Mouse (Mus musculus) brown adipose tissue, adult 24 weeks (tissue): Measurements from ENCODE around the gene Cdh7. TPM values are rescaled to one million over a fixed set of nuclear protein-coding genes. Genes with fewer than 3 reads are reported as not detected.
"Not testable (repeated sequence)": the region's sequence is repeated elsewhere in the genome, so short reads cannot be mapped to it uniquely, and the experiment has no call there.

ENCODE experiments used
- H3K27ac ChIP-seq: fragments of 200-500 bp; replicated peaks from 2 replicates; pipeline ENCODE4 v1.5.1; 2012; ENCODE audit warnings: low read depth, mild to moderate bottlenecking, low read length
- H3K4me1 ChIP-seq: fragments of 200-500 bp; 2 replicates; pipeline ENCODE4 v1.6.1; 2012; ENCODE audit warnings: low read length, mixed read lengths; ENCODE audit not compliant: control insufficient read depth, insufficient read depth, insufficient read length
- H3K4me3 ChIP-seq: fragments of 200-500 bp; 2 replicates; pipeline ENCODE4 v1.5.1; 2012; ENCODE audit warnings: low read depth, mild to moderate bottlenecking, low read length, moderate library complexity; ENCODE audit not compliant: insufficient read depth
- polyA plus RNA-seq: library from polyadenylated mRNA; stranded (reverse); fragments of >200 nt; gene quantifications from 2 replicates; pipeline ENCODE4 v1.2.4, GENCODE M21; 2012; ENCODE audit not compliant: missing spikeins, insufficient read depth, insufficient read length

The Cdh7 gene
- polyA plus RNA-seq, 1 experiment: not detected

GRCm38 (mm10) chr1:110067405-110067804 lies 85.2 kb downstream of the Cdh7 start:
- H3K27ac ChIP-seq: no peak overlapping the region
- no peak overlapping the region for H3K4me3 ChIP-seq
- H3K4me1 ChIP-seq: no peaks in the 10 kb centered on the region

GRCm38 (mm10) chr1:110078471-110078870 lies 96.2 kb downstream of the Cdh7 start:
- H3K4me1 ChIP-seq: no peaks in the 10 kb centered on the region
- no peak overlapping the region for H3K27ac ChIP-seq
- no peak overlapping the region for H3K4me3 ChIP-seq

GRCm38 (mm10) chr1:110118071-110118470 lies 135.8 kb downstream of the Cdh7 start:
- H3K4me1 ChIP-seq: no peaks in the 10 kb centered on the region
- no peak overlapping the region for H3K4me3 ChIP-seq
- no peak overlapping the region for H3K27ac ChIP-seq

GRCm38 (mm10) chr1:110118862-110119261 lies 136.6 kb downstream of the Cdh7 start:
- no peaks in the 10 kb centered on the region for H3K4me1 ChIP-seq
- H3K4me3 ChIP-seq: no peak overlapping the region
- no peak overlapping the region for H3K27ac ChIP-seq

GRCm38 (mm10) chr1:110171459-110171858 lies 189.2 kb downstream of the Cdh7 start:
- H3K4me3 ChIP-seq, H3K27ac ChIP-seq, H3K4me1 ChIP-seq: not testable (repeated sequence)
